Mouse (Mus musculus): ENCODE results near the gene Rgp1.
"Not testable (repeated sequence)": the region's sequence is repeated elsewhere in the genome, so short reads cannot be mapped to it uniquely, and the experiment has no call there.

The Rgp1 gene

DNA sequence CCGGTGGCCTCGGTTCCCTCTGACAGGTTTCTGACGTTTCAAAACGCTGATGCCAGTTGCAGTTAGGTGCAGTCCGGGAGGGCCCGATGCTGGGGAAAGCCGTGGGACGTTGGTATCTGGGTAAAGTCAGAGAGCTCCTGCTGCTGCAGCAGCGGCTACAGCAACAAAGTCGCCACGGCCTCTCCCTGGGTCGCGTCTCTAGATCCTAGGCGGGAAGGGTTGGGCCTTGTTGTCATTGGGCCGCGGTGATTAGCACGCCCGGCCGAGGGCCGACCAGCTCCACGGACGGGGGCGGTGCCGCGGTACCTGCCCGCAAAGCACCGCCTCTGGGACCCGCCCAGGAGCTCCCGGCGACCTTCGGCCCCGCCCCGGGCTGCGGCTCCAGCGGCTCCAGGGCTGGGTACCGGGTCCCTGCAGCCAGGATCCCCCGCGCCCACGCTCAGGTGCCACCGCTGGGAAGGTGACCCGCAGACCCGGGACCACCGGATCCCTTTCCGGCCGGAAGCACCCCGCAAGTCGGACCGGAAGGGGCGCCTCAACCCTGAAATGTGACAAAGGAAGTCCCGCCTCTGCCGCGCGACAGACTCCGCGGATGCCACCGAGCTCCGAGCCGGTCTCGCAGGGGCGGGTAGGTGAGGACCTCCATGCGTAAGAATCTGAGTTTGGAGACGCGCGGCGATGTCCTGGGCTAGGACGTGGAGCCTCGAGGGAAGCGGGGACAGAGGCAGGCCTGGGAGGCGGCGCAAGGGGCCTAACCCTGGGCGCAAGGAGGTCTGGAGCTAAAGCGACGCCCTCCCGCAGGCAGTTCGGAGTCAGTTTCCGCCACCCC is at the start of gene Rgp1, which contains the start of gene Gba2:
TSS of gene Rgp1 (plus strand) at position 340 of the 829 bp plus-strand sequence.
TSS of gene Gba2 (minus strand) at position 498 of the 829 bp plus-strand sequence.
- DNase-seq (ENCODE audit: low spot score), result peak; percentile 85

DNA sequence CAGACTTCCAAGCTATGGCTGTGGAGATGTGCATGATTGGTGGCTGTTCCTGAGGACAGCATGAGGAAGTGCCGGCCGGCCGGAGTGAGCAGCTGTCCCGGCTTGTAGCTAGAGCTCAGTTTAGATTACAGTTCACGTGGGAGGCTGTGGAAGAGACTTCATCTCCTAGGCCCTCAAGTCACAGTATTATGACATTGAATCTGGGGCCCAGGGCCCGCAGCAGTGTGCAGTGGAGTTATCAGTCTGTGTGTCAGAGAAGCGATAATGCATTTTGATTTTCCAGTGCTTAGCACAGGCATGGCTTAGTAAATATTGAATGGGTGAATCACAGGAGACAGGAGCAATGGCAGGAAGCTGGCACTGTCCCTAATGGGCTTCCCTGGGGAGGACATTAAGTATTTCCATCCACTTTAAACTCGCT is 48.4 kb upstream of the Rgp1 start:
- no peak for DNase-seq (ENCODE audit: low spot score)

DNA sequence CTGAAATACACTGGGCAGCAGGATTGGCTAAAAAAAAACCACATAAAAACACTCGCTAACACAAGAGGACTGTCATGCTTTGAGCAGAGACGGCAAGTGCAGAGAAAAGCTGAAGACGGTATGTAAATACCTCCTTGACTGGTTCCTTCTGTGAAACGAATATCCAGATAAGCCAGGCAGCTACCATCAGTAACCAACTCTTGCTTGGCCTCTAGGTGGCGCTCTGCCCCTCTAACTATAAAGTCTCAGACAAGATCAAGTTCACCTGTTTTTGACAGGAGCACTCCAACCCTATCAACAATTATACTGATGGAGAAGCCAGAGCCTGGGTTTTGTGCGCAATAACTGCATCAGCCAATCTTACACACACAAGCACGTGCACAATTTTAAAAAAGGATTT is 47.9 kb upstream of the Rgp1 start:
- peak; percentile 80 for DNase-seq (ENCODE audit: low spot score)

DNA sequence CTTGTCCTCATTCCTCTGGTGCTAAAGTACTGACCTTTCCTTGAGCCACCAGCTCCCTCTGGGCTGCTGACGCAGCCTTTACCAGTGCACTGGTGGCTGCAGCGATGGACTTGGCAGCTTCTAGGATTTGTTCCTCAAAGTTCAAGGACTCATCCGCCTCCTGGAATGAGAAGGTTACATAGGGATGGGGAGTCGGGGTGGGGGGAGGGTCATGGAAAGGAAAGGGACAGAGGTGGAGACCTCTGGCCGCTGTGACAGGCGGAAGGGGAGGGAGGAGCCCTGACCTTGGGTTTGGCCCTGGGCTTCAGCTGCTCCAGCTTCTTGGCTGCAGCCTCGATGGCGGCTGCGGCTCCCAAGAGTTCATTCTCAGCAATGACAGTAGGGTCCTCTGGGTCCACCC is 45.2 kb upstream of the Rgp1 start:
- DNase-seq (ENCODE audit: low spot score), result no peak

DNA sequence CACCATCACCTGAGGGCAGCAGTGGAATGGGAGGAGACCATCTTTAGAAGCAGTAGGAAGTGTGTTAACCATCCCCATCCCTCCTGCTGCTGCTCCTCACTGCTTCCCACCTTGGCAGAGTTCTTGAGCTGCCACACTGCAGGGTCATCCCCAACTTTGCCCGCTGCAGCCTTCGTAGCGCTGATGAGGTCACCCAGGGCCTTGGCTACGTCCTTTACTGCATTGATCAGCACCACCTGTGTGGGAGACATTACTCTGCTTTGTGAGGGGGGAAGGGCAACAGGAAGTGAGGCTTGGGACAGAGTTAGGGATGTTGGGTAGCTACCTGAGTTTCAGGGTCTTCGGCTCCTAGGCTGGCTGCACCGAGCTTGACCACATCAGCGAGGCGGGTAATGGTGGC is 42.9 kb upstream of the Rgp1 start:
- DNase-seq (ENCODE audit: low spot score), result no peak

DNA sequence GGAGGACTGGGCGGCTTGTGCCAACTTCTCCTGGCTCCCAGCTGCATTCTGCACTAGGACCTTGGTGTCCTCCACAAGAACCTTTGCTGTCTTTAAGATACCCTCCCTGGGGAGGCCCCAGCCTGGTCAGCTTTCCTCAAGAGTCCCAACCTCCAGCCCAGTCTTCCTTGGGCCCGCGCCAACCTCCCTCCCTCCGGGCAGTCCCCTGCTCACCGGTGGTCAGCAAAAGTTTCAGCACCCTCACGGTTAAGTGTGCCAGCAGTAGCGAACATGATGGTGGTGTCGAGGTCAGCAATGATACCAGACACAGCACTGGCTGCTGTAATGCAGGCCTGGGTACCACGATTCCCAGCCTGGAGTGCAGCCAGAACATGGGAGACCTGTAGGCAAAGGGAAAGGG is 42.5 kb upstream of the Rgp1 start:
- DNase-seq (ENCODE audit: low spot score), result no peak

DNA sequence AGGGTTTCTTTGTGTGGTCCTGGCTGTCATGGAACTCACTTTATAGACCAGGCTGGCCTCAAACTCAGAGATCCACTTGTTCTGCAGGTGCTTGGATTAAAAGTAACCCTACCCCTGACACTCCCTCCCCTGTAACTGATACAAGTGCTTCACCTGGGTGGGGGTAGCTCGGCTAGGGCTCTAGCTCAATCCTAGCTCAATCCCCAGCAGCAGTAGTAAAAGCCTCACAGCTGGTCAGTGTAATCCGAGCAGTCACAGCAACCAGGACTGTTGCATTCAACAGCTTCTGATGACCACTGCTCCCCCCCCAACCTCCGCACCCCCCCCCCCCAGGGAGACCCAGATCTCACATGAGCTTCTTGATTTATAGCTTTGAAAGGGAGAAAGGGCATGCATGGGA is 36.5 kb upstream of the Rgp1 start:
- DNase-seq (ENCODE audit: low spot score), result no peak

DNA sequence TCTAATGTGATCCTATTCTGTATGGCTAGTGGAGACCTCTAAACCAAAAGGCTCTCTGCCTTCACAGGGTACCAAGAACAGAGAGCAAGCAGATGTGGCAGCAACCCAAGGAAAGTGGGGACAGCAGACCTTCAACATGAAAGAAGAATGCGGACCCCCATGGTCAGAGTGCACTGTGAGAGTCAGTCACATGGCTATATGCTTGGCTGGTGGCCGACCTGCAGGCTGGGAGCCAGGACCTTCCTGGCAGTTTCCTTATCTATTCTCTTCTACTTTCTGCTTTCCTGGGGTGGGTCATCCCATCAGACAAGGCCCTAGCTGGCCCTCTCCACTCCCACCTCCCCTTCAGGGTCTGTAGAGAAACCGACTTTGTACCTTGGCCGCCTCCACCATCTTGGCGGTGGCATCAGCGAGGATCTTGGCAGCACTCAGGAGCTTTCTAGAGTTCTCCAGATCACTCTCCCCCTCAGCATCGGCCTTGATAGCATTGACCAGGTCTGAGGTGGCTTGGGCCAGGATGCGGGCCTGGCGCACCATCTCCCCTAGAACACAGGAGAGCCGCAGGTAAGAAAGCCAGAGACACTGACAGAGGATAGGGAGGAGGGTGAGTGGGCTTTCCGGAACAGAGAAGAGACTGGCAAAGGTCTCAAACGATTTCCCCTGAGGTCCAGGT is 32.0 kb upstream of the Rgp1 start:
- DNase-seq (ENCODE audit: low spot score), result no peak

DNA sequence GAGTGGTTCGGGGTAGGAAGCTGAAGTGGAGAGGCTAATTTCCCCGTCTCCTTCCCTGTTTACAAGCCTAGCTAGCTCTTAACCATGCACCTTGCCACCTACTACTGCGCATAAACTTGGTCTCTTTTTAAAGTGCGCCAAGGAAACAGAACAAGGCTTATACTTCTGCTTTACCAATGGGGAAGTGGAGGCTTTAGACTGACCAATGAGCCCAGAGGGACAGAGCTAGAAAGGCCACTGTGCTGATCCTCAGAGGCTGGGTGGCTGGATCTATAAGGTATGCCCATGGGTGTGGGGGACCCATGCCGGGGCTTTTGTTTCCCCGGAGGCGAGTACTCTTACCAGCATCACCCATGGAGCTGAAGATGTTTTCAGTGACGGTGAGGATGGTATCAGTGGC is 31.4 kb upstream of the Rgp1 start:
- no peak for DNase-seq (ENCODE audit: low spot score)

DNA sequence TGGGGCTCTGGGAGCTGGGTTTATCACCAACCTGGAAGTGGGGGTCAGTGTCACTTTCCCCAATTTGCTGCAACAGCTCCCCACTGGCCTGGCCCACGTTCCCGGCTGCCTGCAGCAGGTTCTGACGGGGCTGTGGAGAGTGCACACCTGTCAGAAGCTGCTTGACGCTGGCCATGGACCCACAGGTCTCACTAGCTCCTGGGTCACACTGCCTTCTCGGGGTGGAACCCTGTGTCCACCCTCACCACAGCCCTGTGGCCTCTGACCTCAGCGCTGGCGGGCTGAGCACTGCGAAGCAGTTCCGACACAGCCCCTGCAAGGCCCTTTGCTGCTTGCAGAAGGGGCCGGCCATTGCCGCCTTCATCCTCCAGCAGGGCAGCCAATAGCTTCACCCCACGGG is 29.5 kb upstream of the Rgp1 start:
- DNase-seq (ENCODE audit: low spot score), result no peak

DNA sequence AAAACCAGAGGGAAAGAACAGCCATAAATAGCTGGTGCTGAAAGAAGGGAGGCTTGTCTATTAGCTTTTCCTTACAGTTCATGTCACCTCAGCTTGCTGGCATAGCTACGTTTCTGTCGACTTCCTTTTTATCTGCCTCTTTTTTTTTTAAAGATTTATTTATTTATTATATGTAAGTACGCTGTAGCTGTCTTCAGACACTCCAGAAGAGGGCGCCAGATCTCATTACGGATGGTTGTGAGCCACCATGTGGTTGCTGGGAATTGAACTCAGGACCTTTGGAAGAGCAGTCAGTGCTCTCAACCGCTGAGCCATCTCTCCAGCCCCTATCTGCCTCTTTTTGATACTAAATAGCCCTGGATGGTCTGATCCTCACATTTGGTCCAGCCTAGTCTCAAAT is 26.7 kb upstream of the Rgp1 start:
- not testable (repeated sequence) for DNase-seq (ENCODE audit: low spot score)

DNA sequence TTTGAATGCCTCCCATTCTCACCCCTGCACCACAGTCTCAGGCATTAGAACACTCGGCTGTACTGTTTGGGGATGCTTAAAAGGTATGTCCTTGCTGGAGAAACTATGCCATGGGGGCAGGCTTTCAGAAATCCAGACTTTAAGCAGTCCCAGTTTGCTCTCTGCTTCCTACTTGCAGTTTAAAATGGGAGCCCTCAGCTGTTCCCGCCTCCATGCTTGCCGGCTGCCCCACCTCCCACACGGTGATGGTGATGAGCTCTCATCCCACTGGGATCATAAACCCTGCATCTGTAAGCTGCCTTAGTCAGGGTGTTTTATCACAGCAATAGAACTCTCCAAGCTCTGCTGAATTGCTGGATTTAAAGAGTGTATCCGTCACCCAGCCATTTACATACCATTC is 26.1 kb upstream of the Rgp1 start:
- DNase-seq (ENCODE audit: low spot score), result no peak

DNA sequence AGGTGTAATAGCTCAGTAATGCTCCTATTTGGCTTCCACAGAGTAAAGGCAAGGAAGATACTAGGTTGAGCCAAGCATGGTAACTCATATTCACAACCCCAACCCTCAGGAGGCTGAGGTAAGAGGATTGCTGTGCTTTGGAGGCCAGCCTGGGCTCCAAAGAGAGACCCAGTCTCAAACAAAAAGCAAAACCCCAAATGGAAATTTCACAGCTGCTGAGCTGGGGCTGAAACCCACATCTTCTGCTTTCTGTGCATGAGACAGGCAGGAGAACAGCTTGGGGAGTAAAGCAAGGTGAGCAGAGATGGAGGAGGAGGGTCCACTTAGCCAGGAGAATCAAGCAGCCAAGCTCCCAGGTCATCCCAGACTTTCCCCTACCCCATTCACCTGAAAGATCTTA is 24.6 kb upstream of the Rgp1 start:
- DNase-seq (ENCODE audit: low spot score), result no peak

DNA sequence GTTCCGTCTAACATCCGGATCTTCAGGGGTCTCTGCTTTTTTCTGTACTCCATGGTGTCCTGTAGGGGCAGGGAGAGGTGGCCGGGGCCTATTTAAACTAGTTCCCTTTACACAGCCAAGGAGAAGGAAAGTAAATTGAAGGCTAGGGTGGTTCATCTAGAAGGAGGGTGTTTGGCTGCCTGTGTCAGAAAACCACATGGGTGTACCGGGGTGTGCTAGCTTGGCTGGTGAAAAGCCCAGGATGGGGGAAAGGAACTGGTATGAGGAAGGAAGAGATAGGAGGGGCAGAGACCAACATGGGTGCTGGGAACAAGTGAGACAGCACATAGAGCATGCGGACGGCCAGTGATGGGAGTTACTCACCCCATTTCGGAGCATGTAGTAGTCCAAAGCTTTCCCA is 22.6 kb upstream of the Rgp1 start:
- DNase-seq (ENCODE audit: low spot score), result no peak

DNA sequence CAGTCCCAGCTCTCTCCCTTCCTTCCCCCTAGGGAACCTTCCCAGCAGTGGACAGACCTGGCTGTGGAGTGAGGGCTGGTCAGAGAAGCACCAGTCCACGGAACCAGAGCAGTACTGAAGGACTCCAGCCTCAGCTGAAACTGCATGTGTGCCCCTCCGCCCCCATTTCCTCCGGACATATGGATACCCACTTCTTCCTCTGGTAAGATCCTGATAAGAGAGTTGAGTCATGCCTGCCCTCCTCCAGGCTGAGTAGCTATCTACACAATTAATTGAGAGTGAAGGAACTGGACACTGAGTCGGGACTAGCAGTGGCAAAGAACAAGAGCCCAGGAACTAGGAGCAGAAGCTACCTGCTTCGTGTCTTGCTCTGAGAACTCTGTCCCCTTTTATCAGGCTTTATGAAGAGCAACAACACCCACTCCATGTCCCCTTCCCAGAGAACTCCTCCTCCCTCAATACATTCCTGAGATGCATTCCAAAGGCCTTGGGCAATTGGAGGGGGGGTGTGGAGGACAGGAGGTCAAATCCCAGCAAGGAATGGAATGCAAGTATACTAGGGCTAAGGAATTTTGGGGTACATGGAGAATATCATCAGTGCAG is 20.4 kb upstream of the Rgp1 start:
- peak; percentile 45 for DNase-seq (ENCODE audit: low spot score)

DNA sequence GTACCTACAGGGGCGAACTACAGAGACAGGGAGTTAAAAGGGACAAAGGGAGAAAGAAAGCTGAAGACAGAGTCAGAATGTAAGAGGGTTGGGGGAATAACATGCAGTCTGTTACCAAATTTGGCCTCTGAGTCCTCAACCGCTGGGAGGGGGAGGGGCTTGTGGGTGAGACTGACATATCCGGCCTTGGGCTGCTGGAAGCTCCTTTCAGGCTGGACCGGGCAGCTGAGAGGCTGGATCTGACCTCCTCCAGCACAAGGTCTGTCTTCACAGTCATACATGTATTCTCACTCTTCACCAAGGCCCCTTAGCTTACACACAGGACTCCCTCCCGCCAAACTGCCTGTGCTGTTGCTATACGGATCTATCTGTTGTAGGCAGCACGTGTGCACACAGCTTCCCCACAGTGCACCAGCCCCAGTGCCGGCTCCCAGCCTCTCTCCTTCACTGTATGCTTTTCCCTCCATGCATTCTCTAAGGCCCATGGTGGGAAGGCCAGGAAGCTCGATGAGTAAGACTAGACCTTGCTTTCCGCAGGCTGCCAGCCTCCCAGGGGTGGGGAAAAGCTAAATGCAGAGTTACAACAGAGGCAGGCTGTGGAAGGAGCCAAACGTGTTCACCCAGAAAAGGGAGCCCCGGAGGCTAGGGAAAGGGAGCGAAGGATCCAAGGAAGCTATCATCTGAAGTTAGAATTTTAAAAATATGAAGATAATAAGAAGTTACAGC is 19.7 kb upstream of the Rgp1 start:
- peak; percentile 32 for DNase-seq (ENCODE audit: low spot score)

DNA sequence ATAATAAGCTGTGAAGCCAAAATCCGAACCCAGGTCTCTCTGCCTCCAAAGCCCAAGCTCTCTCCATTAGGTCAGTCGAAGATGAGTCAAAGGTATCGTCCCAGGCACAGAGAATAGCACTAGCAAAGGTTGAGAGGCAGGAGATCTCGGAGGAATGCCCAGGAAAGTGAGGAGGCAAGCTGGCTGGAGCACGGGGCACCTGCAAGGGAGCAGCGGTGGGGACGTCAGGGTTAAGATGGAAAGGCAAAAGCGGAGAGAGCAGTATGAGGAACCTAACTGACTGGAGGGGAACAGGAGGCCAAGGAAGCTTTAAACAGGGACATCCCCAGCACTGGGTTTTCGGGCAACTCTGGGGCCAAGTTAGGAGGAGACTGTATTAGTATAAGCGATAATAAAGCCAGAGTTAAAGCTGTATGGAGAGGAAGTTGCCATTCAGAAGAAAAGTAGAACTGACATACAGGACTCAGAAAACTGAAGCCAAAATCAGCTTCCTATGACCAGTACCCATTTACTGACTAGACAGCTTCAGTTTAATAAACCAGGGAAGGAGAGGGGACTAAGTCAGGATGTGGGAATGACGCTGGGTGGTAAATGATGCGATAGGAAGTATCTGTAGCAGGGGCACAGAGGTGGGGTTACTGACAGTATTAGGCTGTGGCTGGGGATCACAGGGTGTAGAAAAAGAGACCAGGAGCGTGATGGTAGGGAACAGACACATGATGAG is 18.8 kb upstream of the Rgp1 start:
- DNase-seq (ENCODE audit: low spot score), result peak; percentile 32

DNA sequence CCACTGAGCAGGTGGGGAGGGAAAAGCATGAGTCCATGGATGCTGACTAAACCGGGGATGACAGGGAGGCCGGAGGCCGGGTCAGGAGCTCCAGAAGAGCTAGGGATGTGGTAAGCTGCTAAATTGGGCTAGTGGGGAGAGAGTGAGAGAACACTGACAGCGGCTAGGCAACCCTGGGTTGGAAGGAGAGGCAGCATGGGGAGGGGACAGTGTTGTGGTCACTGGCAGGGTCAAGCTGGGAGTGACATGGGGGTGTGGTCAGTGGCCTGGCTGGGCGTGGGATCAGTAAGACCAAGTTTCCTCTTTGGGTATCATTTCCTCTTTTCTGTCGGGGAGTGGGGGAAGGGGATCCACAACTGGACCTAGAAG is 18.3 kb upstream of the Rgp1 start:
- DNase-seq (ENCODE audit: low spot score), result no peak

DNA sequence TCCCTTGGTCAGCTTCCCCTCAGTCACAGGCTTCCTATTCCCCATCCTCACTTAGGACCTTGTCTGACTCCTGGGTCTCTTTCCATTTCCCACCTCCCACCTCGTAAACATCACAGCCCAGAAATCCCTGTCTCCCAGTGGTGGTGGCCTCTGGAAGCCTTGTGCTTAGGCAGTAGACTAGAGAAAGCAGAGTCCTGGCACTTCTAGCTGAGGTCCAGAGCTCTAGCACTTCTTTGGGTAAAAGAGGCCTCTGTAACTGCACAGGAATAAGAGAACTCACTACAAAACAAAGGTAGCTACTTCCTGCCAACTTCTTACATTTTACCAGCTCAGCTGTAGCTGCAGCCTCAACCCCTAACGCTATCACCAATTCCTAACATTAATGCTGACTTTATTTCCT is 17.5 kb upstream of the Rgp1 start:
- peak; percentile 23 for DNase-seq (ENCODE audit: low spot score)

DNA sequence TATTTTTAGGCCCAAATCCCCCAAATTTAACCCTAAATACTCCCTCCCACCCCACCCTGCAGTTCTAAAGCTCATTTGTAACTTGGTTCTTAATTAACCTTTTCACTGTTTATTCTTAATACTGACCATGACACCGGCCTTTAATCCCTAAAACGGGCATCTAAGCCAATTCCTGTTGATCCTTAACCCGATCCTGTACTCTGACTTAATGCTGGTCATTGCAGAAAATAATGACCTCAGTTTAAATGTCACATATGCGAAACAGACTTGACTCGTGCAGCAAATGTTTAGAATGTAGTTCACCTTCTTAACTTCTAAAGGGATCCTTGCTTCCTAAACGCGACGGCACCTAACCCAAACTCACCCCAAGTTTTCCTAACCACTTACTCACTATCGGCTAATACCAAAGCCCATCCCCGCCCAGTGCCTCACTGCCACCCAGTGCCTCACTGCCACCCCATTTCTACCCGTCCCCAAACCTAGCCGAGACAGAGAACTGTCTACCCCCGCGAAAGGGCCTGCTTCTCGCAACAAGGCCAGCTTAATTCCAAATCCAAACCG is 17.0 kb upstream of the Rgp1 start:
- peak; percentile 63 for DNase-seq (ENCODE audit: low spot score)

DNA sequence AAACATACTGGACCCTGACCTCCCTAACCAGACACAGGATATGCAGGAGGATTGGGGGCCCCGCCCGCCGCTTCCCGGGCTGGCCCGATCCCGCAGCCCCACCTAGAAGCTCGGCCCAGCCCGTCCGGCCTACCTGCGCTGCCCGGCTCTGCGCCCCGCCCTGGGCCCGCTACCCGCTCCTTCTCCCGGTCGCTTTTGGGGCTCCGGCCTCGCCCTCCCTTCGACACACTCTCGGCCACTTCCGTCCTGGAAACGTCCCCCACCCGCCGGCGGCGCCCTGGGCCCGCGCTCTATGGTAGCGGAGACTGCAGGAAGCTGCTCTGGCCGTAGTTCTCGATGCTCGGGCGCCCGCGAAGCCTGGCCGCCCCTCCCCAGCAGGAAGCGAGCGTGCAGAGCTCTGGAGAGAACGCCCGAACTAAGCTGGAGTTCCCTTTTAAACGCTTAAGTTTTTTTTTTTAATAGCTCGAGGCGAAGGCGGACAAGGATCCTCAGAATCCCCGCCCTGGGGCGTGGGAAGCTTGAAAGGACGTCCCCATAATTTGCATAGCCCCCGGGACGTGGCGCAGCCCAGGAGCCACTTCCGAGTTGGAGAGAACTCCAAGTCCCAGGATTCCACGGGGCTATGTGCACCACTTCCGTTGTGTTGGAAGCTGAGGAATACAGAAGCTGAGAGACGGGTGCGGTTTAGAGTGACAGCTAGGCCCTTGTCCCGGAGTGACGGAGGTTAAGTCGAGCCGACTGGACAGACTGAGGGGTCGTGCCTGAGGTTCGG is 16.3 kb upstream of the Rgp1 start, which contains the start of the genes Creb3 and Tln1:
TSS of gene Creb3 (plus strand) at position 336 of the 772 bp plus-strand sequence.
TSS of gene Tln1 (minus strand) at position 695 of the 772 bp plus-strand sequence.
- peak; percentile 95 for DNase-seq (ENCODE audit: low spot score)
